Mouse (Mus musculus) left cerebral cortex, adult 9 months (tissue): ENCODE measurements around the gene Itga1.

Experiments used
- DNase-seq, 2 experiments: peaks; one replicate each; pipeline ENCODE4 v3.0.0; 2022; ENCODE audit warnings: low spot score in 2 of 2

The Itga1 gene

DNA sequence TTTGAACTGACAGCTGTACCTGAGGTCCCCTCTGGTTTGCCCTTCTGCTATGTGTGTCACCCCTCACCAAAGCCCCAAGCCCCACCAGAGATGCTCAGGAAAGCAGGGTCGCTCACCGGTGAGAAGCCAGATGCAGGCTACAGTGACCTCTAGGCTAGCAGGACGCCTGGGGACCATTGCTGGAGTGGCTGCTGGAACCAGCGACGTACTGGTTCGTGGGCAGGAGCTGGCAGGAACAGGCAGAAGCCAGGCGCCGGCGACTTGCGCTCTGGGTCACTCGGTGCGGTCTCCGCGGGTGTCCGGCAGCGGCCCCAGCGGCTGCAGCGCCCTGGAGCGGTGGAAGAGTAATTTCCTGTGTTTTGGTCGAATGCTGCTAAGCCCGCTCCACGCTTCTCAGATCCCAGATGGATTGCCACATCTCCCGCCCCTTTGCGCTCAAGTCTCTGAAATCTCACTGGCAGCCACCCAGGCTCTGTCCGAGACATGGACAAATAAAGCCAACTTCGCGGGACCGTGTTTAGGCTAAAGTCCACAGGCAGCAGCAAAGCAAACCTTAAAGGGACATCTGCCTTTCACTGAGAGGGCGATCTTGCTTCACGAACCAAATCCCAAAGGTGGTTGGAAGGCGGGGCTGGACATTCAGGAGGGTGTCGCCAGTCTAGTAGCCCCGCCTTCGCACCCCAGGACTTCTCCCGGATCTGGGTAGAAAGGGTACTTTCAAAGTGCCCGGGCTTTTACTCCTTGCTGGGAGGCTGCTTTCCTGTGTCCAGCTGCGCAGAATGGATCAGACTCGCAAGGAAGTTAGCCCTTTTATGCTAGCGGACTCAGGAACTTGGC is at the start of gene Itga1, which contains the start of gene Gm49395:
Itga1 (minus strand) TSS at position 610 of the 837 bp plus-strand sequence.
Gm49395 (minus strand) TSS at position 567 of the 837 bp plus-strand sequence.
- DNase-seq: peak in 1 of 2 experiments; percentile 23

- no peak for DNase-seq
These were observed 48.8 kb upstream of the Itga1 start for GRCm38 (mm10) chr13:115150602-115151001.

DNA sequence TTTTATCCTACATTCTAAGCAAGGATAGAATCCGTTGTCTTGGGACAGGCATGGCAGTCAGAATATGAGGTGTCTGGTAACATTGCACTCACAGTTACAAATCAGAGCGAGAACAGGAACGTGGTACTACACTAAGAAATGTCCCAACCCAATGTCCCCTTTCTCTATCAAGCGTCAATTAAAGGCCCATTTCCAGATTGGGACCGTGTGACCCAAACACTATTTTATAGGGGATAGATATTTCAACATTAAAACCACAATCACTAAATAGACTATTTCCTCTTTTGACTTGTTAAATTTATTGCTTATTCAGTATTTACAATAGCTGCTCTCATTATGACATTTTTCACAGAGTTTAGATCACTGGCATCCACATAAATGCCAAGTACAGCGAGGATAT is 48.1 kb upstream of the Itga1 start:
- DNase-seq: no peak

GRCm38 (mm10) chr13:115143575-115143974 is 41.8 kb upstream of the Itga1 start:
- DNase-seq: no peak

- no peak for DNase-seq
These were observed 40.3 kb upstream of the Itga1 start for GRCm38 (mm10) chr13:115142066-115142465.

DNA sequence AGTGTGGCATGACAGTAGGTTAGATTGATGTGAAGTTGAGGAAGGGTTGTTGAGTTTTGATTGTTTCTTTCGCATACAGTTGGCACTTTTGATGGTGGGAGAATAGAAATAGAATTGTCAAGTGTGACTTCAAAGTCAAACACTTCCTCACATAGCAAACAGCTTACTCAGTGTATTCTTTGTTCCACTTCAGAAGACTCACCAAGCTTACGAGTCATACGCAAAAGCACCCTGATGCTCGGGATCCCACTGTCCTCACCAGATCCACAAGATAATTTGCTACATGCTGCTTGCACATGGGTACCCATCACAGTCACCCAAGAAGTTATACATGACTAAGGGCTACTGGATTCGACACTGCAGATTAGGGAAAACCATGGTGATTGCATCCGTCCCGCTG is 36.7 kb upstream of the Itga1 start:
- no peak for DNase-seq

DNA sequence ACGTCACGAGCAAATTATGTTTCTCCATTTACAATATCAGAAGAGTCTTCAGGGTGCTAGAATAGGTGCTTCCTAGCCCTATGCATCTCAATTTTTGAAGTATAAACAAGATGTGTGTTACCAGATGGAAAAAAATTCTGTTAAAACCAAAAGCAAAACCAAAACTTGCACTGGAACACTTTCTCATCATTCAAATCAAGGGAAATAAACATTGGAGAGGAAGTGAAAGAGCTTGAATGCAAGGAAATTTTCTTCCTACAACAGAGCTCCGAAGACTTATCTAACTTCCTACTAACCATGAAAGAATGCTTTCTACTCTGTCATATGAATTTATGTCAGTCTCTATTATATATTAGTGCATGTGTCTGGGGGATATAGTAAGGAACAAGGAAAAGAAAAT is 35.0 kb upstream of the Itga1 start:
- DNase-seq: no peak

GRCm38 (mm10) chr13:115132435-115132834 is 30.7 kb upstream of the Itga1 start:
- DNase-seq: no peak

GRCm38 (mm10) chr13:115131381-115131780 is 29.6 kb upstream of the Itga1 start:
- DNase-seq: no peak

DNA sequence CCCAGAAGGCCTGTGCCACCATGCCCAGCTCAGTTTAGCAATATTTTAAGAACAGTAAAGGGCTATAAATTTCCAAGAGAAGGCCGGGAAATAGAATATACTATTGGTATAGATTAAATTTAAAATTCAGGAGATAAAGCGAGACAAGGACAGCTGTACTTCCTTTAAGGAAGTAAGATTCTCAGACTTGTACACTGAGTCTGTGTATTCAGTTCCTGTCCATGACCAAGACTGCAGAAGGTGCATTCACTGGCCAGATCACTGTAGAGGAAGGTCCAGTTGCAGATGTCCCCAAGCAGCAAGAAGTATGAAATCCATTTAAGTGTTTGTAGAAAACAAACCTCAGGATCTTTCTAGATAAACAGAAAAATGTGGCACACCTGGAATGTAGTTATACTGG is 28.3 kb upstream of the Itga1 start:
- DNase-seq: no peak

- no peak for DNase-seq
These were observed 26.1 kb upstream of the Itga1 start for GRCm38 (mm10) chr13:115127826-115128225.

DNA sequence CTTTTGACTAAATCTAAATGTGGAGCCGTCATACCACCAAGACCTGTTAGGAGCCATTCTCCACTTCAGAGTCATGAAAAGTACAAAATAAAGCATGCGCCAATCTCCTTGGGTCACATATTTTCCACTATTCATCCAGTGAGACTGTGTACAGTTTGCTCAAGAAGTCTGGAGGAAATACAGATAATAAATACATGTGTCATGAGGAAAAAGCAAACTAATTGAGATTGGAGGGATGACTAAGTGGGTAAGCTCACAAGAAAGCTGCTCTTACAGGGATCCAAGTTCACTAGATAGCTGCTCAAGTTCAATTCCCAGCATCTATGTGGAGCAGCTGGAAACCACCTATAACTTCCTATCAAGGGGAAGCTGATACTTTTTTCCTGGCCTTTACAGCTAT is 24.8 kb upstream of the Itga1 start:
- no peak for DNase-seq

- DNase-seq: no peak
These were observed 23.4 kb upstream of the Itga1 start for GRCm38 (mm10) chr13:115125130-115125529.

DNA sequence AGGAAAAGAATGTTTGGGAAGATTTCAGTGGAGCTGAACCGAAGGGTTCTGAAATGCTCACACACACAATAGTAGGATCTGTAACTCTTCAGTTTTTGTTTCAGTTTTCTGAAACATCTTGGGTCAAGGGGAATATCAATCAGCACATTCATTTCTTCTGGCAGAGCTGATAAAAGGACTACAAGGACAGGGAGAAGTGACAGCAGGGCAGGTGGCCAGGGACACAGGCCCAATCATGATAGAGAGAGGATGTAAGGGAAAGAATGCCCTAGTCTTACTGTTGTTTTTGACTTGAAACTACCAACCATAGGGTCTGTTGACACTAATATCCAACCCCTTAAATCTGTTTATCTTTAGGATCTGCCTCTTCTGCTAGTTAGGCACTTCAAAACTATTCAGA is 22.8 kb upstream of the Itga1 start:
- no peak for DNase-seq

GRCm38 (mm10) chr13:115118756-115119155 is 17.0 kb upstream of the Itga1 start:
- DNase-seq: no peak

DNA sequence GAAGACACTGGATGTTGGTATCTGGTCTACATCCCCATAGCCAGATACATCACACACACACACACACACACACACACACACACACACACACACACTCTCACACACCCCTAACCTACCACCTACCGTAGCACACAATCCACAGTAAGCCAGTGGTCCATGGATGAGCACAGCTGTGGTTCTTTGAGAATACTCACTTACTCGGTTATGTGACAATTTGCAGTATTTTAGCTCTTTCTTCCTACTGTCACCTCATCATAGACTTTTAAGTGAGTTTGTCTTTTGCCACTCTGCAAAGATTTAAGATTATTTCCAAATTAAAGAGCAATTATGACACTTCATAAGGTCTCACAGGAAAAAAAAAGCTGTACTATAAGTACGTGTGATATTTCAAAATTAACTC is 16.4 kb upstream of the Itga1 start:
- no peak for DNase-seq

GRCm38 (mm10) chr13:115116930-115117621 is 15.3 kb upstream of the Itga1 start:
- no peak for DNase-seq

DNA sequence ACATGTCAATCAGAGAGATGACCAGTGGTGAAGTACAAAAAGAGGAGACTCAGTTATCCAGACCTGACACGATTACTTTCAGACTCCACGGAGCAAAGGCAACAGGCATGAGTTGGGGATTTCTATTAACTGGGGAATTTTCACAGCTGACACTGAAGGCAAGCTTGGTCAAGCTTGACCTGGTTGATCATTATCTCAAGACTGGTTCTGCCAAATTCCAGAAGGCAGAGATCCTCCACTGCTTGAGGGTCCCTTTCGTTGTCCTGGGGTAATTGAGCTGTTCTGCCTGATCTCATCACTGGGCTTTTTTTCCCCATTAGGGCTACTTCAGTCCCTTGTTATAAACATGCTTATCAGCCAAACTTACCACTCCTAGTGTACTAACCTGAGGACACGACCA is 7.9 kb upstream of the Itga1 start:
- no peak for DNase-seq

DNA sequence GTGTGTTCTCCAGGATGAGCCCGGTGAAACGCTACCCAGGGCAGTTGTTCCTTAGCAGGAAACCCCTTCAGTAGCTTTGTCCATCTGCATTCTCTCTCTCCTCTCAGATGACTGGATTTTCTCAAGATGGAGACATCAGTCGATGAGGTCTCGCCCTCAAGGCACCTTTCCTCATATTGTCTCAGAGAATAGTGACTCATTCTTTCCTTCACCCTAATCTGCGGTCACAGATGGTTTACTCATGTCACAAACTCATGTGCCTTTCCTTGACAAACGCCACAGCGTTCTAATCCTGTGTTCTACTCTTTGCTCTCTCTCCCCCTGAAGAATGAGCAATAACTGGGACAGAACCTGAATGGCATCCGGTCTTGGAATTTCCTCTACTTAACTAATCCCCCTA is 5.7 kb upstream of the Itga1 start:
- no peak for DNase-seq

DNA sequence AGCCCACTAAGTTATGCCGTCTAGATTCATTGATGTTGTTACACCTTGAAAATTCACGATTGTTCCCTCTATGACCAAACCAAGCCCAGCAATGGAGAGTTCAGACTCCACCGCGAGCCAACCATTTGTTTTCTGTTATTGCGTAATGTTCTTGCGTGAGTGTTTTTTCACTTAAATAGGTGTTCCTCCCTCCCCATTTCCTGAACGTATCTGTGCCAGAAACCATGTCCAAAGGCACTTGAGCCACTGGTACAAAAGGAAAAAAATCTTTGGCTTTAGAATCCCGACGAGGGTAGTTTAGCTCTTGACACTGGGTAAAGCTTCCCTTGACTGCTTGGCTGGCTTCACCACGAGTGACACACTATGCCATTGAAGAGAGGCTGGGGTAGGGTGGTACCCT is 4.4 kb upstream of the Itga1 start:
- no peak for DNase-seq

GRCm38 (mm10) chr13:115102754-115103153 is 990 bp upstream of the Itga1 start:
- no peak for DNase-seq

DNA sequence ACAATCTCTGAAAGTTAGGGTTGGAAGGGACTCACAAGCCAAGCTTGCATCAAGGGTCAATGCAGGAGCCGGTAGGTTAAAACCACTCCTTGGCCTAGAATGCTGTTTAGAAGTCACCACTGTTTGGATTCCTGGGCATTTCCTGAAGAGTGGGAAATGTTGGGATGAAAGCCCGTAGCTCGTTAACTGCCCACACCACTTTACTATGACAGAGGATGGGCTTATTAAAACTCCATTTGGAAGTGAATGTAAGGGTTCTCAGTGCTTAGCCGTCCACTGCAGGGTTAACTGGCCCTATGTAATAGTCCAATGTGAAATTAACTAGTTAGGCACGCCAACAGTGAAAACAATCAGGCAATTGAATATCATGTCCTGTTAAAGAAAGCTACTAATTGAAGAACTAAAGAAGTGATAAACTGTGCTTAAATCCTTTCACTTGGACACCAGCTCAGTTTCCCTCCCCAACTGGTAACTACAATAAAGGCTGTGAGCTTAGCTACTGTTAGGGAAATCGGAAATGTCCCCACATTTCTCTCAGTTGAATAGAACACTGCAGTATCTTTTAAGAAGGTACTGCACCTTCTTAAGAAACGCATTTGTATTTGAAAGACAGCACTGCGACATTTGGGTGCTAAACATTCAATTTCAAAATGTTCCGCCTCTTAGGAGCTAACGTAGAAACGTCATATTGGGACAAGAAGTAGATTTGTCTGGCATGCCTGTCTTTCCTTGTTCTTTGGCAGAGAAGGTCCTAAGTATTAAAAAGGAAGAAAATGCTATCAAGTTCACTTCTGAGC is 1.2 kb downstream of the Itga1 start:
- no peak for DNase-seq
